Mouse (Mus musculus): Measurements from ENCODE around the gene Col25a1. TPM values are rescaled to one million over a fixed set of nuclear protein-coding genes. Genes with fewer than 3 reads are reported as not detected.

The Col25a1 gene
- polyA plus RNA-seq, 1 experiment from 2014 or later, result 4.6 TPM

- WGBS, result 76% methylated on average over 20 of the region's 20 CpGs
- H3K4me2 ChIP-seq (ENCODE audit: low read depth, low read length), result no peak overlapping the region
- no peak for ATAC-seq (ENCODE audit: insufficient read depth, low FRiP score)
- H3K36me3 ChIP-seq (ENCODE audit: control insufficient read depth, insufficient read depth, low read length), result no peaks in the 10 kb centered on the region
- H3K27me3 ChIP-seq (ENCODE audit: control insufficient read depth, insufficient read depth, low read length), result no peaks in the 10 kb centered on the region
- H3K4me3 ChIP-seq (replicated peaks; ENCODE audit: low read length), result no peak overlapping the region
- no peak overlapping the region for H3K27ac ChIP-seq (ENCODE audit: low read length)
- H3K9me3 ChIP-seq (replicated peaks; ENCODE audit: control insufficient read depth, low read length), result no peaks in the 10 kb centered on the region
- H3K4me1 ChIP-seq (ENCODE audit: control insufficient read depth, insufficient read depth, low read length), result no peaks in the 10 kb centered on the region
- H3K9ac ChIP-seq (ENCODE audit: low read length), result no peak overlapping the region
Measured at GRCm38 (mm10) chr3:130494665-130495396, 363.5 kb downstream of the Col25a1 start.

GRCm38 (mm10) chr3:130497036-130497435, 365.7 kb downstream of the Col25a1 start:
- Histone ChIP-seq H3K27me3 (ENCODE audit: control insufficient read depth, insufficient read depth, low read length) (no peaks in the 10 kb centered on the region), H3K4me2 (ENCODE audit: low read depth, low read length) (no peak overlapping the region), H3K4me3 (replicated peaks; ENCODE audit: low read length) (no peak overlapping the region), H3K4me1 (ENCODE audit: control insufficient read depth, insufficient read depth, low read length) (no peaks in the 10 kb centered on the region), H3K36me3 (ENCODE audit: control insufficient read depth, insufficient read depth, low read length) (no peaks in the 10 kb centered on the region), H3K9me3 (replicated peaks; ENCODE audit: control insufficient read depth, low read length) (no peaks in the 10 kb centered on the region), H3K9ac (ENCODE audit: low read length) (no peak overlapping the region), H3K27ac (ENCODE audit: low read length) (no peak overlapping the region)
- 82% methylated on average over 2 of the region's 2 CpGs for WGBS
- ATAC-seq (ENCODE audit: insufficient read depth, low FRiP score), result no peak

GRCm38 (mm10) chr3:130501713-130502112, 370.4 kb downstream of the Col25a1 start:
- H3K27me3 ChIP-seq (ENCODE audit: control insufficient read depth, insufficient read depth, low read length), result no peaks in the 10 kb centered on the region
- H3K36me3 ChIP-seq (ENCODE audit: control insufficient read depth, insufficient read depth, low read length), result no peaks in the 10 kb centered on the region
- no peak overlapping the region for H3K4me2 ChIP-seq (ENCODE audit: low read depth, low read length)
- H3K4me3 ChIP-seq (replicated peaks; ENCODE audit: low read length), result no peak overlapping the region
- no peaks in the 10 kb centered on the region for H3K9me3 ChIP-seq (replicated peaks; ENCODE audit: control insufficient read depth, low read length)
- 75% methylated on average over 3 of the region's 3 CpGs for WGBS
- H3K27ac ChIP-seq (ENCODE audit: low read length), result no peak overlapping the region
- H3K4me1 ChIP-seq (ENCODE audit: control insufficient read depth, insufficient read depth, low read length), result no peaks in the 10 kb centered on the region
- H3K9ac ChIP-seq (ENCODE audit: low read length), result no peak overlapping the region
- no peak for ATAC-seq (ENCODE audit: insufficient read depth, low FRiP score)

GRCm38 (mm10) chr3:130508330-130508729, 377.0 kb downstream of the Col25a1 start:
- 85% methylated on average over 2 of the region's 2 CpGs for WGBS
- H3K4me1 ChIP-seq (ENCODE audit: control insufficient read depth, insufficient read depth, low read length), result no peaks in the 10 kb centered on the region
- H3K36me3 ChIP-seq (ENCODE audit: control insufficient read depth, insufficient read depth, low read length), result no peaks in the 10 kb centered on the region
- H3K27me3 ChIP-seq (ENCODE audit: control insufficient read depth, insufficient read depth, low read length), result no peaks in the 10 kb centered on the region
- H3K9me3 ChIP-seq (replicated peaks; ENCODE audit: control insufficient read depth, low read length), result no peaks in the 10 kb centered on the region
- no peak overlapping the region for H3K4me2 ChIP-seq (ENCODE audit: low read depth, low read length)
- no peak for ATAC-seq (ENCODE audit: insufficient read depth, low FRiP score)
- no peak overlapping the region for H3K27ac ChIP-seq (ENCODE audit: low read length)
- no peak overlapping the region for H3K4me3 ChIP-seq (replicated peaks; ENCODE audit: low read length)
- no peak overlapping the region for H3K9ac ChIP-seq (ENCODE audit: low read length)

- no peak for ATAC-seq (ENCODE audit: insufficient read depth, low FRiP score)
- H3K9ac ChIP-seq (ENCODE audit: low read length), result no peak overlapping the region
- no peaks in the 10 kb centered on the region for H3K4me1 ChIP-seq (ENCODE audit: control insufficient read depth, insufficient read depth, low read length)
- H3K4me3 ChIP-seq (replicated peaks; ENCODE audit: low read length), result no peak overlapping the region
- H3K9me3 ChIP-seq (replicated peaks; ENCODE audit: control insufficient read depth, low read length), result no peaks in the 10 kb centered on the region
- 70% methylated on average over 9 of the region's 9 CpGs for WGBS
- no peak overlapping the region for H3K27ac ChIP-seq (ENCODE audit: low read length)
- no peaks in the 10 kb centered on the region for H3K27me3 ChIP-seq (ENCODE audit: control insufficient read depth, insufficient read depth, low read length)
- no peaks in the 10 kb centered on the region for H3K36me3 ChIP-seq (ENCODE audit: control insufficient read depth, insufficient read depth, low read length)
- H3K4me2 ChIP-seq (ENCODE audit: low read depth, low read length), result no peak overlapping the region
Measured at GRCm38 (mm10) chr3:130518457-130518879, 387.2 kb downstream of the Col25a1 start.

GRCm38 (mm10) chr3:130521834-130522476, 390.7 kb downstream of the Col25a1 start:
- no peaks in the 10 kb centered on the region for H3K36me3 ChIP-seq (ENCODE audit: control insufficient read depth, insufficient read depth, low read length)
- no peaks in the 10 kb centered on the region for H3K27me3 ChIP-seq (ENCODE audit: control insufficient read depth, insufficient read depth, low read length)
- H3K4me2 ChIP-seq (ENCODE audit: low read depth, low read length), result no peak overlapping the region
- no peak overlapping the region for H3K27ac ChIP-seq (ENCODE audit: low read length)
- peak; percentile 21; the same call in 1 of the 2 replicates for ATAC-seq (ENCODE audit: insufficient read depth, low FRiP score)
- no peaks in the 10 kb centered on the region for H3K4me1 ChIP-seq (ENCODE audit: control insufficient read depth, insufficient read depth, low read length)
- WGBS, result 79% methylated on average over 9 of the region's 9 CpGs
- H3K9ac ChIP-seq (ENCODE audit: low read length), result no peak overlapping the region
- no peaks in the 10 kb centered on the region for H3K9me3 ChIP-seq (replicated peaks; ENCODE audit: control insufficient read depth, low read length)
- no peak overlapping the region for H3K4me3 ChIP-seq (replicated peaks; ENCODE audit: low read length)

- Histone ChIP-seq H3K9ac (ENCODE audit: low read length) (no peak overlapping the region), H3K36me3 (ENCODE audit: control insufficient read depth, insufficient read depth, low read length) (no peaks in the 10 kb centered on the region), H3K27ac (ENCODE audit: low read length) (no peak overlapping the region), H3K9me3 (replicated peaks; ENCODE audit: control insufficient read depth, low read length) (no peaks in the 10 kb centered on the region), H3K4me1 (ENCODE audit: control insufficient read depth, insufficient read depth, low read length) (0 out of 2 replicates have a peak, but pooled peaks cover 3% of the 10 kb centered on the region), H3K27me3 (ENCODE audit: control insufficient read depth, insufficient read depth, low read length) (no peaks in the 10 kb centered on the region), H3K4me2 (ENCODE audit: low read depth, low read length) (no peak overlapping the region), H3K4me3 (replicated peaks; ENCODE audit: low read length) (no peak overlapping the region)
- 83% methylated on average over 7 of the region's 7 CpGs for WGBS
- no peak for ATAC-seq (ENCODE audit: insufficient read depth, low FRiP score)
Measured at GRCm38 (mm10) chr3:130523019-130523418, 391.7 kb downstream of the Col25a1 start.

- Histone ChIP-seq H3K36me3 (ENCODE audit: control insufficient read depth, insufficient read depth, low read length) (no peaks in the 10 kb centered on the region), H3K27me3 (ENCODE audit: control insufficient read depth, insufficient read depth, low read length) (no peaks in the 10 kb centered on the region), H3K9ac (ENCODE audit: low read length) (no peak overlapping the region), H3K4me2 (ENCODE audit: low read depth, low read length) (no peak overlapping the region), H3K9me3 (replicated peaks; ENCODE audit: control insufficient read depth, low read length) (no peaks in the 10 kb centered on the region), H3K4me1 (ENCODE audit: control insufficient read depth, insufficient read depth, low read length) (0 out of 2 replicates have a peak, but pooled peaks cover 3% of the 10 kb centered on the region), H3K27ac (ENCODE audit: low read length) (no peak overlapping the region), H3K4me3 (replicated peaks; ENCODE audit: low read length) (no peak overlapping the region)
- 65% methylated on average over 16 of the region's 16 CpGs for WGBS
- ATAC-seq (ENCODE audit: insufficient read depth, low FRiP score), result no peak
Measured at GRCm38 (mm10) chr3:130524367-130525137, 393.3 kb downstream of the Col25a1 start.

GRCm38 (mm10) chr3:130535021-130535420, 403.7 kb downstream of the Col25a1 start:
- Histone ChIP-seq H3K9me3 (replicated peaks; ENCODE audit: control insufficient read depth, low read length) (no peaks in the 10 kb centered on the region), H3K27me3 (ENCODE audit: control insufficient read depth, insufficient read depth, low read length) (no peaks in the 10 kb centered on the region), H3K36me3 (ENCODE audit: control insufficient read depth, insufficient read depth, low read length) (no peaks in the 10 kb centered on the region), H3K4me3 (replicated peaks; ENCODE audit: low read length) (no peak overlapping the region), H3K4me1 (ENCODE audit: control insufficient read depth, insufficient read depth, low read length) (no peaks in the 10 kb centered on the region), H3K9ac (ENCODE audit: low read length) (no peak overlapping the region), H3K4me2 (ENCODE audit: low read depth, low read length) (no peak overlapping the region), H3K27ac (ENCODE audit: low read length) (no peak overlapping the region)
- ATAC-seq (ENCODE audit: insufficient read depth, low FRiP score), result no peak
- WGBS, result 81% methylated on average over 9 of the region's 9 CpGs
